Mouse (Mus musculus): Measurements from ENCODE around the gene Treml2.
A peak's percentile ranks its signal among the peaks of the same experiment; 100 is the strongest.
"Not testable (repeated sequence)": the region's sequence is repeated elsewhere in the genome, so short reads cannot be mapped to it uniquely, and the experiment has no call there.

Treml2 gene

DNA sequence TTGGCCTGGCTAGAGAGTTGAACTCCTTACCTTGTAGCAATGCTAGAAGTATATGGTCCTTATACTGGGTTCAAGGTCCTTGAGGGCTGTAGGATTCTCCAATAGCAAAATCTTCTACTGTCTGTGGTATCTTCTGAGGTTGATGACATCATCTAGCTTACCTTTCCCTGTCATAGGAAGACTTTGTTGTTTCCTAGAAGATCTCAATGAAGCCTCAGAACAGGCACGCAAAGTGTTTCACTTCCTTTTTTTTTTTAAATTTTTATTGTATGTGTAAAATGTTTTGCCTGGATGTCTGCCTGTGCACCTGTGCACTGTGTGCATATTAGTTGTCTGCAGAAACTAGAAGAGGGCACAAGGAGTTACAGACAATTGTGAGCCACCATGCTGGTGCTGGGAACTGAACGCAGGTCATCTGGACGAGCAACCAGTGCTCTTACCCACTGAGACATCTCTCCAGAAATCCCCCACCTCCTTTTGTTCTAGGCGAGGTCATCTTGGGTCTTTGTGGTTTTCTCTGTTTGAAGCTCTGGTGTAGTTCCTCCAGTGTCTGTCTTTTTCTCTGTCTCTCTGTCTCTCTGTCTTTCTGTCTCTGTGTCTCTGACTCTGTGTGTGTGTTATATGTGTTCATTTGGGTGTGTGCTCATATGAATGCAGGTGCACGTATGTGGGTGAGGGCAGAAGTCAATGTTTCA, 5.7 kb upstream of the Treml2 start:
- no peak for DNase-seq (ENCODE audit: low read depth, low spot score)

DNA sequence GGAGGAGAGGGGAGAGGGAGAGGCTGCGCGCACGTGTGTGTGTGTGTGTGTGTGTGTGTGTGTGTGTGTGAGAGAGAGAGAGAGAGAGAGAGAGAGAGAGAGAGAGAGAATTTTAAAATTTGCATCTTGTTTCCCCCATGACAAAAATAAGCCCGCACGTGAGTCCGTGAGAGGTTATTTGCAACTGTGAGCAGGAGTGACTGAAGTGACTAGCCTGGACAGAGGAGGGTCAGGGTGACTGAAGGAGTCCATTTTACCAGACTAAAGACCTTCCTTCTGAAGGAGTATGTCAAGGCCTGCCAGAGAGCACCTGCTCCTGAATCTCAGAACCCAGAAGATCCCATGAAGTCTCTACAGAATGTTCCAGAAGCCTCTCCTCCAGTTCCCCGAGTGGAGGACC, 458 bp downstream of the Treml2 start:
- DNase-seq (ENCODE audit: low read depth, low spot score): no peak

- no peak for DNase-seq (ENCODE audit: low read depth, low spot score)
Observed at GRCm38 (mm10) chr17:48300199-48300598, 901 bp downstream of the Treml2 start.

- DNase-seq (ENCODE audit: low read depth, low spot score): no peak
Observed at GRCm38 (mm10) chr17:48300861-48301260, 1.6 kb downstream of the Treml2 start.

- DNase-seq (ENCODE audit: low read depth, low spot score): no peak
Observed at GRCm38 (mm10) chr17:48301792-48302191, 2.5 kb downstream of the Treml2 start.

- DNase-seq (ENCODE audit: low read depth, low spot score): no peak
Observed at GRCm38 (mm10) chr17:48312124-48312523, 12.8 kb downstream of the Treml2 start.

DNA sequence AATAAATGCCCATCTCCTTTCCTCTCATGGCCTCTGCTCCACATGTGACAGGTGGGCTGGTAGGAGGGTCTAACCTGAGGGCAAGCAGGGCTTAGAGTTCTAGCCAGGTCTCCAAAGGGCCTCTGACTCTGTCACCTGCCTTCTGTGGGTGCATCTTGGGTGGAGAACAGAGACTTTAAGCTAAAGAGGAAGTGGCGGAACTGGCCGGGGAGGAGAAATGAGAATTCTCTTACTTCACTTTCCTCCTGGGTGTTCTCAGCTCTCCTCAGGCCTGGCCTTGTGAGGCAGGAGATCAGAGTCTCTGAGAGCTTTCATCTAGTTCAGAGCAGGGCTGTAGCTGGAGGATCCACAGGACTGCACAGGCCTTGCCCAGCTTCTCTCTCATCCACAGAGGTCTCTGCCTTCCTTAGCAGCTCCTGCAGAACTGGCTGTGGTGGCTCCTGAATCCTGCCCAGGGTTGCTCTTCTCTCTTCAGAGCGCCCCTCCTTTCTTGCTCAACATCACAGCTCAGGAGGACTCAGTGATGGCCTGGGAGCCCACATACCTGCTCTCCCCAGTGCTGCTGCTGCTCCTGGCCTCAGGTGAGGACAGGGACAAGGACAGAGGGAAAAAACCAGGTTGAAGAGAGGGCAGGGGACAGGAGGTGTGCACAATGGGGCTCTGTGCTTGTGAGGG, 16.7 kb downstream of the Treml2 start, which contains the start of gene B430306N03Rik:
Gene B430306N03Rik (plus strand): TSS at position 237 of the 675 bp plus-strand sequence.
- not testable (repeated sequence) for DNase-seq (ENCODE audit: low read depth, low spot score)

DNA sequence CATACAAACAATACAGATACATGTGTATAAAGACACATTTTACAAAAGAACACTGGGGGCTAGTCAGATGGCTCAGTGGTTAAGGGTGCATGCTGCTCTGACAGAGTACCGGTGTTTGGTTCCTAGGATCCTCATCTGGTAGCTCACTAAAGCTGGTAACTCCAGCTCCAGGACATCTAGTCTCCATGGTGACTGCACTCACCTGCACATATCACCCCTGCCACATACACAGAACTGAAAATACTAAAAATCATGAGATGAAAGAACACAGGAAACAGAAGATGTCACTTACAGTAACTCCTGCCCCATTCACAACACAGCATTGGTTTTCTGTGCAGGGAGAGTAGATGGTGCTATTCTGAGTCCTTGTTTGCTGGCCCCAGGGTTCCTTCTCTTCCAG, 19.4 kb downstream of the Treml2 start:
- DNase-seq (ENCODE audit: low read depth, low spot score): no peak

- no peak for DNase-seq (ENCODE audit: low read depth, low spot score)
Observed at GRCm38 (mm10) chr17:48321279-48321678, 22.0 kb downstream of the Treml2 start.

- peak; percentile 83 for DNase-seq (ENCODE audit: low read depth, low spot score)
Observed at GRCm38 (mm10) chr17:48323236-48323635, 23.9 kb downstream of the Treml2 start.

- no peak for DNase-seq (ENCODE audit: low read depth, low spot score)
Observed at GRCm38 (mm10) chr17:48324258-48324657, 25.0 kb downstream of the Treml2 start.

GRCm38 (mm10) chr17:48325093-48325492, 25.8 kb downstream of the Treml2 start:
- no peak for DNase-seq (ENCODE audit: low read depth, low spot score)

DNA sequence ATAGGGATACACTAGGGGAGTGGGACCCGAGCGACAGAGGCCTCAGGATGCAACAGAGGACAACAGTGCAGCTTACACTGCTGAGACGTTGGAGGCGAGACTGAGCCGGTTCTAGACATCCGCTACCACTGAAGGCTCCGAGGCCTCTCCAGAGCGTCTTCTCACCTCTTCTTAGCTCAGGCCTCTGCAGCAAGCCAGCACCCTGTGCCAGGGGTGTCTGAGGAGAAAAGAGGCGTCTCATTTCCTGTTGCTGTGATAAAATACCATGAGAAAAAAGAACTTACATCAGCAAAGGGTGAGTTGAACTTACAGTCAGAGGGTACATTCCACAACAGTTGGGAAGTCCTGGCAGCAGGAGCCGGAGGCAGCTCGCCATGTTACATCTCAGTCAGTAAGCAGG, 26.3 kb downstream of the Treml2 start:
- DNase-seq (ENCODE audit: low read depth, low spot score): no peak

DNA sequence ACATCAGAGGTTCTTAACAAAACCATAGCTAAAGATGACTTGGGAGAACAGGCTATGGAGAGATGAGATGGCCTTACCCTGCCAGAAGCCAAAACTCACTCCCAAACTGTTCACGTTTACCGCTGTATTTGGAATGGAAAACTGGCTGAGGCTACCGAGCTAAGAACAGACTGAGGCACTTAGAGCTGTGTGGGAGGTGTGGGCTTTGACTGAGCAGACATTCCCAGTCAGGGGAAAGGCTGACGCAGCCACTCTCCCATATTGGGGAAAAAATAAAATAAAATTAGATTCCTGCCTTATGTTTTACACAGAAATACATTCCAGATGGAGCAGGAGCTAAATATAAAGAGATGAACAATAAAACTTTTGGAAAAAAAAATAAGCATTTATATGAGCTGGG, 27.4 kb downstream of the Treml2 start:
- DNase-seq (ENCODE audit: low read depth, low spot score): no peak

DNA sequence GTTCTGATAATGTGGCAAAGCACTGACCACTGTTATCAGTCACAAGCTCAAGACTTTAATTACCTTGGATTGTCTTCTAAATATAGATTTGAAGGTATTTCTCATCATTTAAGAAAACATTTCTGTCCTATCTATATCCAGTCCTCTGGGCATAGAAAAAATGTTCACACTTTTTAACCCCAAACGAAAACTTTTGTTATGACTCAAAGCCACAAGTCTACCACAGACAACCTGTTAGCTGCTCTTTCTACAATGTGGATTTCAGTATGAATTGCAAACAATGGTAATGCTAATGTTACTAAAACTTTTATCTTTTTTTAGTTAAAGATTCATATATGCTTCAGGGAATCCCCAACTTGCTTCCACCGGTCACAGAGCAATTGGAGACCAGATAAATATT, 33.2 kb downstream of the Treml2 start:
- no peak for DNase-seq (ENCODE audit: low read depth, low spot score)

GRCm38 (mm10) chr17:48334186-48334585, 34.9 kb downstream of the Treml2 start:
- DNase-seq (ENCODE audit: low read depth, low spot score): no peak

- DNase-seq (ENCODE audit: low read depth, low spot score): peak; percentile 81
Observed at GRCm38 (mm10) chr17:48336857-48337256, 37.6 kb downstream of the Treml2 start.

DNA sequence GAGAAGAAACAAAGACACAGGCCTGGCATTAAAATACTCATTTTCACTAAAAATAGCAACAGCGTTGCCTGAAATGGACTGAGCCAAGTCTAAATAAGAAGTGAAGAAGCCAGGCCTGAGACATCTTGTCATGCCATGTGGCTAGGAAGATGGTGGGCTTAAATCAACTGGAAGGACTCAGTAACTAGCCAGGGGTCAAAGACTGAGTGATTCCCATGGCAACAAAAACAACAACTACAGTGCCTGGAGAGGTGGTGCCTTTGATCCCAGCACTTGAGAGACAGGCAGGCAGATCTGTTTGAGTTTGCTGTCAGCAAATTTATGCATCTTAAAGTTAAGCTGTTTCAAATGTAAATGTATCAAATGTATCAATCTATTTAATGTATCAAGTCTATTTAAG, 41.0 kb downstream of the Treml2 start:
- DNase-seq (ENCODE audit: low read depth, low spot score): no peak

DNA sequence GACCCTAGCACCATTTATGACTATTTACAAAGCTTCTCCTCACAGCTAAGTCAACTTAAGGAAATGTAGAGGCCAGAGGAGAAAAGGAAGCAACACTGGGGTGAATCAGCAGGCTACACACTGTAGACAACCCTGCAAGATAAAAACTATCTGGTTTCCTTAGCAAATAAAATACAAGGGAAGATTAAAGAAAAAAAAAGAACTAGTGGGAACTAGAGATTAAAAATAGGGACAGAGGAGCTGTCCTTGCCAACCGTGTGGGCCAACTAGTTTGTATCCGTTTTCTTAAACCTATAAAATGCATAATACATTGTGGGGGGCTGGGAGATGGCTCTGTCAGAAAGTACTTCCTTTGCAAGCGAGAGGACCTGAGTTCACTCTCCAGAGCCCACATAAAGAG, 42.6 kb downstream of the Treml2 start:
- no peak for DNase-seq (ENCODE audit: low read depth, low spot score)

DNA sequence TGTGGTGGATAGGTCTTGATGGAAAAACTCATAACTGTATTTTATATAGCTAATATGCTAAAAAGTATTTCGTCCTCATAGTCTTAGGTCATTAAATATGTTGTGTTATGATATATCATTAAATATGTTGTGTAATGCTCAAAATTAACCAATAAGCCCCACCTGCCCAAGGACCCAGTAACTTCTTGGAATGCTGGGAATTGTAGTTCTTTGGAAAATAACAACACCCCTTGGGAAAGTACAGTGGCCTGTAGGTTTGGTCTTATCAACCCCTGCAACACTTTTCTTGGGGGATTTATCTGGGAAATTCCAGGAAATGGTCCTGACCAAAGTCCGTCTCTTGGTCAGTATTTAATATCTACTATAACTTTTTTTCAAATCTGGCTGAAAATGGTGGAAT, 43.8 kb downstream of the Treml2 start:
- no peak for DNase-seq (ENCODE audit: low read depth, low spot score)

DNA sequence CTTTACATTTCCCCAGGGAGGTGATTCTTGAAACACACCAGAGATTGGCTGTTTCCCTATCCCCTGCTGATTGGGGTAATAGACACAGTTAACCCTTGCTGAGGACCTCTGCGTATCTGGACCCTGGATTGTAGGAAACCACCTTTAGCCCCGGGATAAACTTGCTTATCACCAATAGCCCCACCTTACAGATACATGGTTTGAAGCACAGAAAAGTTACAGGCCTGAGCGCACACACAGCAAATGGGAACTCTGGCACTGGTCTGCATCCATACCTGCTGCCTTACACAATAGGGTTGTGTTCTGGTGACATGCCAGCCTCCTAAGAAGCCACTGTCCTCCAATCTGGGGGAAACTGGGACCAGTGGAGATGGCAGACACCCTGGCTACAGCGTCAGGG, 46.5 kb downstream of the Treml2 start:
- no peak for DNase-seq (ENCODE audit: low read depth, low spot score)

GRCm38 (mm10) chr17:48346231-48346630, 46.9 kb downstream of the Treml2 start, which contains the start of gene Trem2:
TSS of gene Trem2 (plus strand) at chr17:48346401.
- no peak for DNase-seq (ENCODE audit: low read depth, low spot score)

DNA sequence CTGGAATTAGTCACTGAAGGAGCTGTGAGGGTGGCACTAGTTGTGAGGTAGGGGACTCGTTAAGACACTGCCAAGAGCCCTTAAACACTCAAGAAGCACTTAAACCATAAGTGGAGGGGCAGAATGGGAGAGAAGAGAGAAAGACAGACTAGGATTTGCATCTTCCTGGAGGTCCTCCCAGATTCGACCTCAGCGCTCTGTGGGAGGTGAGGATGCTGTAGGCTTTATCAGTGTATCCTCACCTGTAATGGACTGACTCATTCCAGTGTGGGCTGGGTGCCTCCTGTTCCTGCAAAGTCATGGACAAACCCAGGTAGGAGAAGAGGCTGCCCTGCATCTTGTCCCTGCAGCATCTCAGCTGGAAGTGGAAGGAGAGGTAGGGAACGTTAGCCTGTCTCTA, 47.5 kb downstream of the Treml2 start:
- DNase-seq (ENCODE audit: low read depth, low spot score): no peak

Data from ZHBTc4 (cell line).